Mouse (Mus musculus) small intestine, adult 2 months (tissue): ENCODE data around the gene Smarce1. TPM values are rescaled to one million over a fixed set of nuclear protein-coding genes. Genes with fewer than 3 reads are reported as not detected.

ENCODE experiments used
- H3K27ac ChIP-seq: fragments of 200-500 bp; 2 replicates; pipeline ENCODE4 v1.5.1; 2012; ENCODE audit warnings: low read depth, low read length, control low read depth, inconsistent platforms; ENCODE audit not compliant: insufficient read depth
- H3K27me3 ChIP-seq: fragments of 200-500 bp; 2 replicates; pipeline ENCODE4 v1.6.1; 2012; ENCODE audit warnings: mild to moderate bottlenecking, moderate library complexity, low read length, inconsistent platforms; ENCODE audit not compliant: control insufficient read depth, insufficient read depth
- H3K36me3 ChIP-seq: fragments of 200-500 bp; 2 replicates; pipeline ENCODE4 v1.6.1; 2012; ENCODE audit warnings: mild to moderate bottlenecking, low read length, control low read depth, inconsistent platforms; ENCODE audit not compliant: control insufficient read depth, insufficient read depth
- H3K4me1 ChIP-seq: fragments of 200-500 bp; 2 replicates; pipeline ENCODE4 v1.6.1; 2012; ENCODE audit warnings: low read length, inconsistent platforms, mixed read lengths; ENCODE audit not compliant: control insufficient read depth, insufficient read depth, insufficient read length
- H3K4me3 ChIP-seq: fragments of 200-500 bp; 2 replicates; pipeline ENCODE4 v1.5.1; 2012; ENCODE audit warnings: low read depth, mild to moderate bottlenecking, control low read depth, inconsistent platforms, low read length, moderate library complexity
- CTCF ChIP-seq: fragments of 200-500 bp; IDR thresholded peaks from 2 replicates; pipeline ENCODE4 v1.5.1; 2012; ENCODE audit warnings: low read depth, mild to moderate bottlenecking, control low read depth, inconsistent platforms, low read length, moderate library complexity, mixed read lengths; ENCODE audit not compliant: insufficient replicate concordance, insufficient read length; ENCODE audit errors: extremely low read depth
- POLR2A ChIP-seq: fragments of 200-500 bp; IDR thresholded peaks from 2 replicates; pipeline ENCODE4 v1.6.1; 2012; ENCODE audit warnings: low read depth, mild to moderate bottlenecking, control low read depth, inconsistent platforms, low read length, moderate library complexity
- WGBS: fragments of 180-500 bp; shearing (Covaris S2); methylation state at CpG from one replicate; pipeline ENCODE4 v1.1.7; 2018; 5-methylcytosine and 5-hydroxymethylcytosine counted together
- polyA plus RNA-seq: library from polyadenylated mRNA; depleted of rRNA; stranded (reverse); fragments of >200 nt; gene quantifications from 2 replicates; pipeline ENCODE4 v1.2.3, GENCODE M21; 2012

Smarce1 gene
- polyA plus RNA-seq, 1 experiment = 6.9 TPM

DNA sequence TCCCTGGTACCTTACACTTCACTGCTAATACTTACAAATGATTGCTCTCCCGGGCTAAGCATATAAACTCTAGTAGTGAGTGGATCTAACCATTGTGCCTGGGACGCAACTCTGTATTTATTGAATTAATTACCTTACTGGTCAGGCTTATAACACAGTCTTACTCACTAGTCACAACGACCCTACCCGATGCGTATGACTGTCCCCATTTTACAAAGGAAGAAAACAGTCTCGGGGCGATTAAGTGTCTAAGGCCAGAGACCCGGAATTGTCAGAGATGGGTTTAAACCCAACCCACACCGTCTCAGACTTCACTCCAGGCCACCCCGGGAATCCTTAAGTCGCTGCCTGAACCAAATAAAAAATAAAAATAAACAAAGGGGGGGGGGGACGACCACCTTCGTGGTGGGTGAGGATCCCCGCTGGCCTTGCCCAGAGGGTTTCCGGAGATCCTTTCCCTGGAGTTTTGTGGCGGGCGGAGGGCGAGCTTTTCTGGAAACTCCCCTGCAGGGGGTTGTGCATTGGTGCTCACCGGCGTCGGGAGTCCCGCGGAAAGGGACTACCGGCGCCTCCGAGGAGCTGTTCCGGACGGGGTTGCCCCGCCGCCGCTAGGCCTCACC, 1.1 kb downstream of the Smarce1 start:
- Histone ChIP-seq H3K27ac (peak overlapping the region; percentile 67), H3K4me1 (no peaks in the 10 kb centered on the region), H3K27me3 (no peaks in the 10 kb centered on the region), H3K36me3 (peaks cover 14% of the 10 kb centered on the region), H3K4me3 (peak overlapping the region; percentile 99)
- no peak for TF ChIP-seq POLR2A
- TF ChIP-seq CTCF = peak; percentile 4; the same call in 1 of the 2 replicates
- WGBS = 1% methylated on average over 31 of the region's 31 CpGs

- TF ChIP-seq POLR2A (no peak), CTCF (no peak)
- Histone ChIP-seq H3K4me3 (no peak overlapping the region), H3K27me3 (no peaks in the 10 kb centered on the region), H3K4me1 (no peaks in the 10 kb centered on the region), H3K27ac (no peak overlapping the region), H3K36me3 (peaks cover 27% of the 10 kb centered on the region)
- WGBS = 63% methylated on average over 5 of the region's 5 CpGs
Observed at GRCm38 (mm10) chr11:99226298-99226697, 4.5 kb downstream of the Smarce1 start.

DNA sequence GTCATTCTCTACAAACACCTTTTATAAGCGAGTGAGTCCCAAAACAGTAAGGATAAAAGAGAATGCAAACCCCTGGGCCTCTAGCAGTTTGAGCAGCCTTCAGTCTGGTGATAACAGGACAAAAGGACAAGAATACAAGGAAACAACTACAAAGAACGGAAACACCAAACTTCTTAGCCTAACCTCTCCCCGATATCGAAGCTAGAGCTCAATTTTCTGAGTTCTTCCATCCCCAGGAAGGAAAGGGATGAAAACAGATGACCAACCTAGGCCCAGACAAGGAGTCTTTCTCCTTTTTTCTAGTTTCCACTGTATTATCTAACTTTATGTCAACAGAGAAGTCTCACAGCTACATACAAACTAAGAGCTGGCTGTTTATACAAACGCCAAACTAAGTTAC, 7.5 kb downstream of the Smarce1 start:
- no peak overlapping the region for H3K27ac ChIP-seq
- H3K27me3 ChIP-seq = no peaks in the 10 kb centered on the region
- TF ChIP-seq POLR2A (no peak), CTCF (no peak)
- WGBS = 72% methylated on average over 5 of the region's 5 CpGs
- peaks cover 42% of the 10 kb centered on the region for H3K36me3 ChIP-seq
- no peaks in the 10 kb centered on the region for H3K4me1 ChIP-seq
- H3K4me3 ChIP-seq = no peak overlapping the region

GRCm38 (mm10) chr11:99221811-99222210, 9.0 kb downstream of the Smarce1 start:
- H3K4me3 ChIP-seq = no peak overlapping the region
- TF ChIP-seq CTCF (no peak), POLR2A (no peak)
- H3K36me3 ChIP-seq = peaks cover 50% of the 10 kb centered on the region
- H3K4me1 ChIP-seq = no peaks in the 10 kb centered on the region
- no peak overlapping the region for H3K27ac ChIP-seq
- H3K27me3 ChIP-seq = no peaks in the 10 kb centered on the region
- WGBS = 72% methylated on average over 2 of the region's 2 CpGs

GRCm38 (mm10) chr11:99217248-99217986, 13.4 kb downstream of the Smarce1 start:
- TF ChIP-seq POLR2A = no peak
- TF ChIP-seq CTCF = no peak
- Histone ChIP-seq H3K36me3 (peaks cover 67% of the 10 kb centered on the region), H3K27me3 (no peaks in the 10 kb centered on the region)

DNA sequence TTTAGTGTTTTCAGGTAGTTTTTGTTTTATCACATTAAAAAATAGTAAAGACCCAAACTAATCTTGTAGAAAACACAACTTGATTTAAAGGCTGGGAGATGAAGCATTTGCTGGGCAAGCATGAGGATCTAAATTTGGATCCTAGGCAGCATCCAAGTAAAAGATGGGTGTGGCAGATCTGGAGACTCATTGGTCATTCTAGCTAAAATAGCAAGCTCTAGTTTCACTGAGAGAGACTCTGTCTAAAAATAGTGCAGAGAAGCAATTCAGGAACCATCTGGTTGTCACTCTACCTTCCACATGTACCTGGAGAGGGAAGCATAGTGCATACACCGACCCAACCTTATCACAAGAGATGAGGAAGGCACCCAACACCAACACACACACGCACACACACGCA, 14.6 kb downstream of the Smarce1 start:
- H3K4me3 ChIP-seq = no peak overlapping the region

More at GRCm38 (mm10) chr11:99217248-99217986, 13.4 kb downstream of the Smarce1 start:
- WGBS = 95% methylated on average over 7 of the region's 7 CpGs
- Histone ChIP-seq H3K27ac (no peak overlapping the region), H3K4me1 (no peaks in the 10 kb centered on the region), H3K4me3 (no peak overlapping the region)

DNA sequence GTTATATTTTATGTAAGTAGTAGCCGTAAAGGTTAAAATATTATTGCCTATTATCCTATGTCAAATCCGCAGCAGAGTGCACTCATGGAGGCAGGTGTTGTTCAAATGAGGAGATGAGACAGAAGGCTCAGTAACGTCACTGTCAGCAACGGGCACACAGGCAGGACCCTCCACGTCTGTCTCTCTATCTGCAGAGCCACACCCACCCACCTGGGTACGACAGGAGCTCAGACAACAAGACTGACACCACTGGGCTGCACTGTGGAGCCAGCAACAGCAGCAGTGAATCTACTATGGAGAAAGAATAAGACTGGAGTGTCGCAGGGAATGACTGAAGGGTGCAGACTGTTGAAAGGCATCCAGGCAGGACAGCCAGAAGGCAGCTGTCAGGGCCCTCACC, 18.1 kb downstream of the Smarce1 start:
- Histone ChIP-seq H3K27me3 (no peaks in the 10 kb centered on the region), H3K36me3 (peaks cover 63% of the 10 kb centered on the region), H3K4me3 (no peak overlapping the region), H3K4me1 (no peaks in the 10 kb centered on the region), H3K27ac (no peak overlapping the region)
- WGBS = 80% methylated on average over 7 of the region's 7 CpGs
- no peak for TF ChIP-seq POLR2A
- no peak for TF ChIP-seq CTCF

More for the DNA sequence above, 14.6 kb downstream of the Smarce1 start:
- Histone ChIP-seq H3K27ac (no peak overlapping the region), H3K4me1 (no peaks in the 10 kb centered on the region), H3K36me3 (peaks cover 70% of the 10 kb centered on the region), H3K27me3 (no peaks in the 10 kb centered on the region)
- TF ChIP-seq POLR2A (no peak), CTCF (no peak)
- 94% methylated on average over 3 of the region's 3 CpGs for WGBS
